Mouse (Mus musculus): ENCODE measurements around the gene Senp6.

DNA sequence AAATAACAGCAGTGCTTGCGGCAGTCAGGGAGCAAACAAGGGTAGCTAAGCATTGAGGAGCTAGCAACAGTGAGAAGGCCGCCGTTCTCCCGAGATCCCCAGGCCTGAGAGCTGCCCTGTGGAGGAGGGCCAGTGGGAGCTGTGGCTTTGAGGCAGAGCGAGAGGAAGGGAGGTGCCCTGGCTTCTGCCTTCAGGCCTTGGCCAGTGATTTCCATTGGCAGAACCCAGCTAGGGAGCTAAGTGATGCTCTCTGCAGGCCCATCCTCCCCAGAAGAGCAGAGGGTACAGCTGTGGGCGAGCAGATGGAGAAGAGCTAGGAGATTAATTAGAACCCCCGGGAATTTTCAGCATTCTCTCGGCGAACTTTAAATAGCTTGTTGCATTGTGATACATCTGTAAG lies 106.9 kb downstream of the Senp6 start:
- TF ChIP-seq CTCF (IDR thresholded peaks at IDR 0.05; ENCODE audit: borderline replicate concordance, insufficient read depth, low read depth, low read length) = no peak
- no peak for TF ChIP-seq POLR2A (IDR thresholded peaks at IDR 0.05; ENCODE audit: borderline replicate concordance, insufficient read depth, low read length)

Measured in cerebellum, adult 2 months (tissue).